Mouse (Mus musculus) embryonic facial prominence, embryonic 14.5 days (tissue): Measurements from ENCODE around the gene B9d2. TPM values are rescaled to one million over a fixed set of nuclear protein-coding genes. Genes with fewer than 3 reads are reported as not detected.

ENCODE experiments used
- ATAC-seq: fragments of 200-750 bp; cut with Nextera tagmentation; 2 replicates; pipeline ENCODE4 v1.8.0; 2017; ENCODE audit warnings: low read depth, moderate number of reproducible peaks, moderate TSS enrichment
- DNase-seq: peaks from one replicate; pipeline ENCODE4 v3.0.0-alpha.2; 2015; ENCODE audit warnings: low spot score
- H3K27ac ChIP-seq: fragments of 300-500 bp; sonication (generic); replicated peaks from 2 replicates; pipeline ENCODE4 v1.5.1; 2014; ENCODE audit warnings: low read depth, mild to moderate bottlenecking, low read length, moderate library complexity
- H3K27me3 ChIP-seq: fragments of 300-500 bp; sonication (generic); replicated peaks from 2 replicates; pipeline ENCODE4 v1.6.1; 2014; ENCODE audit warnings: low read length; ENCODE audit not compliant: control insufficient read depth, insufficient read depth
- H3K36me3 ChIP-seq: fragments of 300-500 bp; sonication (generic); 2 replicates; pipeline ENCODE4 v1.6.1; 2014; ENCODE audit warnings: low read length, mixed read lengths; ENCODE audit not compliant: control insufficient read depth, insufficient read depth
- H3K4me1 ChIP-seq: fragments of 300-500 bp; sonication (generic); 2 replicates; pipeline ENCODE4 v1.6.1; 2014; ENCODE audit warnings: antibody characterized with exemption, low read length; ENCODE audit not compliant: control insufficient read depth, insufficient read depth
- H3K4me2 ChIP-seq: fragments of 300-500 bp; sonication (generic); 2 replicates; pipeline ENCODE4 v1.6.1; 2014; ENCODE audit warnings: low read depth, mild to moderate bottlenecking, low read length, moderate library complexity, mixed read lengths
- H3K4me3 ChIP-seq: fragments of 300-500 bp; sonication (generic); 2 replicates; pipeline ENCODE4 v1.5.1; 2014; ENCODE audit warnings: low read depth, mild to moderate bottlenecking, low read length
- H3K9ac ChIP-seq: fragments of 300-500 bp; sonication (generic); 2 replicates; pipeline ENCODE4 v1.6.1; 2014; ENCODE audit warnings: low read depth, mild to moderate bottlenecking, low read length, moderate library complexity, mixed read lengths
- H3K9me3 ChIP-seq: fragments of 300-500 bp; sonication (generic); 2 replicates; pipeline ENCODE4 v1.6.1; 2016; ENCODE audit warnings: low read length; ENCODE audit not compliant: control insufficient read depth
- WGBS: fragments of 180-500 bp; shearing (Covaris S2); extraction: QIAGEN DNeasy Blood & Tissue Kit; methylation state at CpG from one replicate; pipeline ENCODE4 v1.1.7; 2014; 5-methylcytosine and 5-hydroxymethylcytosine counted together
- polyA plus RNA-seq: library from polyadenylated mRNA; unstranded; fragments of >200 nt; fragmentation: Nextera tagmentation; extraction: Ambion mirVana; gene quantifications from 2 replicates; pipeline ENCODE4 v1.2.1, GENCODE M21; 2014

Gene B9d2
- 25.1 and 27.5 TPM in 2 replicates for polyA plus RNA-seq

DNA sequence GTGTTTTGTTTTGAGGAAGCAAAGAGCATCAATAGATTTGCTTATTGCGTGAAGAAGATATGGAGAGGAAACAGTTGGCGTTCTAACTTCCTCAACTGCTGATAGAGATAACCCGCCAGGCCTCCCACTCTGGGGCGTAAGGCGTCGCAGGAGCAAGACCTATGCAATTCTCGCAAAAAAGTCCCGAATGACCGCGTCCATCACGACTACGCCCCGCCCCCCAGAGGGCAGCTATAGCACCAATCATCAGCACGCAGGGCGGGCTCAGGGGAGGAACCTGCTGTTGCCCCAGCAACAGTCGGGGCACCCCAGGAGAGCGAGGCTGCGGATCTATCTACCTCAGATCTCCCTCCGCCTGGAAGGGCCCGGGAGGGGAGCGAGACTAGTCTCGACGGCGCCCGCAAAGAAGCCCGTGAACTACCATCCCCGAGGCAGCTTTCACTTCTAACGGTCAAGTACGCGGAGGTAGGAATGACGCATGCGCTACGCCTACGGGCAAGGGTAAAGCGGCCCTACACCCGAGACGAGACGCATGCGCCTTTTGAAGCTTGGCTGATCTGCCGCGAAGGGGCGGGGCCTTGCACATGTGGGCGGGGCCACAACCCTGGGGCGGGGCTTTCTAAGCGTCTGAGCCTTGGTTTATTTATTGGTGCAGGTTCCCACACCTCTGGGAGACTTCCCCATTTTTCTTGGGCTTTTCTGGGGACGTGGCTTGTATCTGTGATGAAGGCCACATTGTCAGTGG is at the start of gene B9d2:
TSS of gene B9d2 (plus strand) at position 267 of the 745 bp plus-strand sequence.
- peak; percentile 98 for DNase-seq
- H3K27ac ChIP-seq, result peak within 1 kb of the TSS; percentile 92
- peaks cover 15% of the 10 kb centered on the region; the same call in 1 of the 2 replicates for H3K4me1 ChIP-seq
- peak; percentile 97 for ATAC-seq
- under 1% methylated on average over 34 of the region's 46 CpGs for WGBS
- H3K36me3 ChIP-seq, result no peaks in the 10 kb centered on the region
- H3K4me2 ChIP-seq, result peak within 1 kb of the TSS; percentile 74
- peak within 1 kb of the TSS; percentile 59 for H3K4me3 ChIP-seq
- H3K27me3 ChIP-seq, result peaks cover 9% of the 10 kb centered on the region; the same call in 1 of the 2 replicates
- H3K9ac ChIP-seq, result peak within 1 kb of the TSS; percentile 68
- H3K9me3 ChIP-seq, result no peaks in the 10 kb centered on the region

DNA sequence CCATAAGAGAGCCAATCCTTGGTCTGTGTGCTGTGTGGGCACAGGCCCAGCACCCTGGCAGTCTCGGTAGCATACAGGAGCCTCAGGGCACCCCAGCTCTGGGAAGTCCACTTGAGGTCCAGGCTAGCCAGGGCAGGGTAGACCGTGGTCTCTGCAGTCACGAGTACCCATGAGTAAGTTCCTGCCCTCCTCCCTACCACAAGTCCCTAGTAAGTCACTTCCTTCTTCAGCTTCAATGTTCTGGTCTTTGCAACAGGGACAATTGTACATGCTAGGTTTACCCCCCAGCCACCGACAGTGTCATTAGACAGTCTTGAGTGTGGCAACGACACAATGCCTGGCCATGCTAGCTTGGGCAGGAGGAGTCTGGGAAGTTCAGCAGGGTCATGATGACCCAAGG is 47.9 kb upstream of the B9d2 start:
- peaks cover 53% of the 10 kb centered on the region for H3K36me3 ChIP-seq
- H3K27ac ChIP-seq, result no peak overlapping the region
- H3K4me1 ChIP-seq, result peaks cover 3% of the 10 kb centered on the region; the same call in 1 of the 2 replicates
- ATAC-seq, result no peak
- WGBS, result 89% methylated on average over 5 of the region's 5 CpGs
- H3K4me3 ChIP-seq, result no peak overlapping the region
- no peaks in the 10 kb centered on the region for H3K9me3 ChIP-seq
- no peak for DNase-seq
- H3K4me2 ChIP-seq, result no peak overlapping the region
- H3K27me3 ChIP-seq, result no peaks in the 10 kb centered on the region
- H3K9ac ChIP-seq, result no peak overlapping the region

DNA sequence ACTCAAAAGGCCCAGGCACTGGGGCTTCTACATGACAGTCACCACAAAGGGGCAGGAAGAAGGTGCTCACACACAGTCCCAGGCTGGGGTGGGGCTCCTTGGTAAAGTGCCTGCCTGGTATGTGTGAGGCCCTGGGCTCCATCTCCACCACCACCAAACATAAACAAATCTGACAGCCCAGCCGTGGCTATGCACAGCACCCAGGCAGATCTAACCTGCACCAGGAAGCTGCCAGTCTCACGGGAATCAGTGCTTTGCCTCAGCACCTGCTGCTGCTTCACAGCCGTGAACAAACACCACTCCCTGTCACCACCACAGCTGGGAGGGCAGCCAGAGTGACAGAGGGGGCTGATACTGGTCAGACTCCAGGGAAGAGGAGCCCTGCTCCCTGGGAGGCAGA is 44.2 kb upstream of the B9d2 start:
- DNase-seq (peak; percentile 50), ATAC-seq (peak; percentile 34)
- peaks cover 44% of the 10 kb centered on the region for H3K36me3 ChIP-seq
- no peak overlapping the region for H3K27ac ChIP-seq
- 67% methylated on average over 3 of the region's 3 CpGs for WGBS
- no peaks in the 10 kb centered on the region for H3K4me1 ChIP-seq
- no peak overlapping the region for H3K9ac ChIP-seq
- H3K4me3 ChIP-seq, result no peak overlapping the region
- no peaks in the 10 kb centered on the region for H3K9me3 ChIP-seq
- no peaks in the 10 kb centered on the region for H3K27me3 ChIP-seq
- H3K4me2 ChIP-seq, result no peak overlapping the region

DNA sequence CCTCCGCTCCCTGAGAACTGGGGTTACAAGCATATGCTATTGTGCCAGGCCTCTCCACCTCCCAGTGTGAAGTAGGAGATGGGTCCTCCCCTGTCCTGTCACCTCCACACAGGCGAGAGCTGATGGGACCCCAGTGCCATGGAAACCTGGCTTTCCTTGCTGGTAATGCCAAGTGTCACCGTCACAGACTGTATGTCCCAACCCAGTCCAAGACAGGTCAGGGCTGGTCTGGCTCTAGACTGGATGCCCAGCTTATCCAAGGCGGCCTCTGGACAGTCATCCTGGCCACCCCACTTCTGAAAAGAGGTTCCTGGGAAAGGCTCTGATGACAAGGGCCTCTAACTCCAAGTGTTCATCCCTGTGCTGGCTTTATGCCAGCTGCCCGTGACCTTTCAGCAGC is 43.5 kb upstream of the B9d2 start:
- Histone ChIP-seq H3K4me1 (no peaks in the 10 kb centered on the region), H3K4me3 (no peak overlapping the region), H3K9ac (no peak overlapping the region), H3K27ac (no peak overlapping the region), H3K36me3 (peaks cover 44% of the 10 kb centered on the region; the same call in 1 of the 2 replicates), H3K4me2 (no peak overlapping the region), H3K9me3 (no peaks in the 10 kb centered on the region), H3K27me3 (no peaks in the 10 kb centered on the region)
- 95% methylated on average over 5 of the region's 5 CpGs for WGBS
- ATAC-seq (no peak), DNase-seq (no peak)

DNA sequence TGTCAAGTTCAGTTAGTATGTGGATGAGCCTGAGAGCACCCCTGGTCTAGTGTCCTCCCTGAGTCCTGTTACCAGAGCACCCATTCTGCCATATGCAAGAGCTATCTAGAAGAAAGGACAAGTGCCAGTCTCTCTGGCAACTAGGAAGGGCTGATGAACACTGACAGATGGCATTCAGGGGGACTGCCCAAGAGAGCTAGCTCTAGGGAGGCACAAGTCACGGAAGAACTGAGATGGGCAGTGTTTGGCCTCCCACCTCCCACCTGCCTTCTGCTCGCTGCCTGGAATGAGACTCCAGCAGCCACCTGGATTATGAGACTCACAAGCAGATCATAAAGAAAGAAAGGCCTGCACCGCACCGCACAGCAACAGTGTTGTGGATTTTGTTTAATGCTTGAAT is 40.8 kb upstream of the B9d2 start:
- Histone ChIP-seq H3K4me1 (no peaks in the 10 kb centered on the region), H3K4me2 (no peak overlapping the region), H3K9me3 (no peaks in the 10 kb centered on the region), H3K36me3 (peaks cover 32% of the 10 kb centered on the region; the same call in 1 of the 2 replicates), H3K9ac (no peak overlapping the region), H3K27ac (no peak overlapping the region), H3K27me3 (no peaks in the 10 kb centered on the region), H3K4me3 (no peak overlapping the region)
- WGBS, result 92% methylated on average over 4 of the region's 4 CpGs
- no peak for ATAC-seq
- no peak for DNase-seq

DNA sequence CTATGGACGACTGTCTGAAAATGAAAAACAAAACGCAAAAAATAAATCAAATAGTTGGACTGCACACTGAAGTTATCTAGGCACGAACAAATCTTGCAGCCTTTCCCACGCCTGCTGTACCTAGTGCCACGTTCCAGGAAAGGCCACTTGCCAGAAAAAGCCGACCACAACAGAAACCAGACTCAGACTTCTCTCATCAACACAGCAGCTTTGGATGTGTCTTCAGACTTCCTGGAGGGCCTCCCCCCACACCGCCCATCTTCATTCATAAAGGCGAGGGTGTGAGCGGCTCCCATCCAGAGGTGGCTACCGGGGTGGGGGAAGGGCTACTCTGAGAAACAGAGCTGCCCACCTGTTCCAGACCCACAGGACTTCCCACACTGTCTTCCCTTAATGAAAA is 36.4 kb upstream of the B9d2 start:
- 74% methylated on average over 10 of the region's 10 CpGs for WGBS
- Histone ChIP-seq H3K9ac (no peak overlapping the region), H3K27ac (no peak overlapping the region), H3K36me3 (peaks cover 15% of the 10 kb centered on the region; the same call in 1 of the 2 replicates), H3K4me1 (no peaks in the 10 kb centered on the region), H3K27me3 (no peaks in the 10 kb centered on the region), H3K4me2 (no peak overlapping the region), H3K4me3 (no peak overlapping the region), H3K9me3 (no peaks in the 10 kb centered on the region)
- no peak for DNase-seq
- no peak for ATAC-seq

DNA sequence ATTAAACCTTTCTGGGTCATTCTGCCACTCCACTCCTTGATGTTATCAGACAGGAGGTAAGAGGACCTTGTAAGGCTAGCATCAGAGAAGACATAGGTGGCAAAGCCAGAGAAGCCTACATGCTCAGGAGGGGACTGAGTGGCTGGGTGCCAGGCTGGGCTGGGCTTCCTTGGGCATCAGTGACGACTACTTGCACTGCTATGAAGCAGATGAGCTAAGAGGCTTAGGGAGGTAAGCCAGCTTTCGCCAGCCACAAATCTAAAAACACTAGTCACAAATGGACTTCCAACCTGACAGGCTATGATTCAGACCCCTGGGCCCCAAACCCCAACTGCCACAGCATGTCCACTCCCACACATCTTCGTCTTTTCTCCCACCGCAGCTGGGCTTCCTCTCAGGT is 35.9 kb upstream of the B9d2 start:
- Histone ChIP-seq H3K36me3 (peaks cover 11% of the 10 kb centered on the region; the same call in 1 of the 2 replicates), H3K27me3 (no peaks in the 10 kb centered on the region), H3K4me1 (no peaks in the 10 kb centered on the region), H3K4me2 (no peak overlapping the region), H3K9ac (no peak overlapping the region), H3K9me3 (no peaks in the 10 kb centered on the region), H3K4me3 (no peak overlapping the region), H3K27ac (no peak overlapping the region)
- 80% methylated on average over 4 of the region's 4 CpGs for WGBS
- no peak for ATAC-seq
- DNase-seq, result no peak

DNA sequence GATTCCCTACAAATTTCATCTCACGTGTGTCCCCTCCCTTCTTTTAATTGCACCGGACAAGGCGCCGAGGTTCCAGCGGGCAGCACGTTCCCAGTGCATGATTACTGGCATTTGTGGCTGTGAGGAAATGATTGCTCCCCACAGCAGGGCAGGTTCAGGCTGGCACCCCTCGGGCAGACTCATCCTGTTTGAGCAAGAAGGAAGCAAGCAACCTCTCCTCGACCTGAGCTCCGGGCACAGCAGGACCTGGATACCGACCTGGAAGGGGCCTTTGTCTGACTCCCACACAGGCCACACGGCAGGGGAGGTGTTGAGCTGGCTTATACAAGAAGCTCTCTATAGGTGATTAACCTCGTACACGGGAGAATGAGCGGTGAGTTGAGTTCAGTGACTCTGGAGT is 35.5 kb upstream of the B9d2 start:
- Histone ChIP-seq H3K27ac (no peak overlapping the region), H3K27me3 (no peaks in the 10 kb centered on the region), H3K9me3 (no peaks in the 10 kb centered on the region), H3K4me1 (no peaks in the 10 kb centered on the region), H3K4me2 (no peak overlapping the region), H3K36me3 (peaks cover 9% of the 10 kb centered on the region; the same call in 1 of the 2 replicates), H3K4me3 (no peak overlapping the region), H3K9ac (no peak overlapping the region)
- ATAC-seq, result no peak
- no peak for DNase-seq
- WGBS, result 52% methylated on average over 14 of the region's 14 CpGs
